Mouse (Mus musculus) liver, embryonic 14.5 days (tissue): Measurements from ENCODE around the gene Zfp61. TPM values are rescaled to one million over a fixed set of nuclear protein-coding genes. Genes with fewer than 3 reads are reported as not detected.

ENCODE experiments used
- ATAC-seq: fragments of 200-750 bp; cut with Nextera tagmentation; 2 replicates; pipeline ENCODE4 v1.8.0; 2017; ENCODE audit warnings: moderate number of reproducible peaks, mild to moderate bottlenecking, moderate library complexity; ENCODE audit not compliant: insufficient read depth
- DNase-seq, 3 experiments: peaks; one replicate each; pipeline ENCODE4 v3.0.0-alpha.2; 2012 to 2013; ENCODE audit warnings: low read depth in 3 of 3, low spot score in 3 of 3
- H3K27ac ChIP-seq: fragments of 300-500 bp; sonication (generic); 2 replicates; pipeline ENCODE4 v1.5.1; 2014; ENCODE audit warnings: moderate library complexity, mild to moderate bottlenecking, control low read depth, inconsistent platforms
- H3K27me3 ChIP-seq: fragments of 300-500 bp; sonication (generic); 2 replicates; pipeline ENCODE4 v1.6.1; 2014; ENCODE audit warnings: mild to moderate bottlenecking, low read length, moderate library complexity; ENCODE audit not compliant: control insufficient read depth, insufficient read depth
- H3K36me3 ChIP-seq: fragments of 300-500 bp; sonication (generic); replicated peaks from 2 replicates; pipeline ENCODE4 v1.6.1; 2014; ENCODE audit warnings: low read depth; ENCODE audit not compliant: control insufficient read depth, insufficient read depth
- H3K4me1 ChIP-seq, 2 experiments: fragments of 200-500 bp in 1 of 2; fragments of 300-500 bp in 1 of 2; sonication (generic) in 1 of 2; replicated peaks; 2 replicates each; pipeline ENCODE4 v1.6.1; 2012 to 2014; ENCODE audit warnings: antibody characterized with exemption in 1 of 2, inconsistent platforms in 1 of 2, low read length in 1 of 2; ENCODE audit not compliant: control insufficient read depth in 2 of 2, insufficient read depth in 2 of 2
- H3K4me2 ChIP-seq: fragments of 300-500 bp; sonication (generic); 2 replicates; pipeline ENCODE4 v1.6.1; 2014; ENCODE audit warnings: low read depth, mild to moderate bottlenecking, control low read depth, moderate library complexity
- H3K4me3 ChIP-seq, 2 experiments: fragments of 200-500 bp in 1 of 2; fragments of 300-500 bp in 1 of 2; sonication (generic) in 1 of 2; 2 replicates each; pipeline ENCODE4 v1.5.1; 2012 to 2014; ENCODE audit warnings: low read depth in 2 of 2, low read length in 2 of 2, mild to moderate bottlenecking in 2 of 2, control low read depth in 1 of 2, inconsistent platforms in 1 of 2, moderate library complexity in 1 of 2; ENCODE audit not compliant: insufficient read depth in 1 of 2
- H3K9ac ChIP-seq: fragments of 300-500 bp; sonication (generic); replicated peaks from 2 replicates; pipeline ENCODE4 v1.6.1; 2014; ENCODE audit warnings: mild to moderate bottlenecking, control low read depth, moderate library complexity
- H3K9me3 ChIP-seq: fragments of 300-500 bp; sonication (generic); 2 replicates; pipeline ENCODE4 v1.6.1; 2016; ENCODE audit warnings: low read length, mixed read lengths; ENCODE audit not compliant: control insufficient read depth
- CTCF ChIP-seq: IDR thresholded peaks from 2 replicates; pipeline ENCODE4 v1.5.1; 2016; ENCODE audit warnings: antibody characterized with exemption, low read depth, control low read depth
- EP300 ChIP-seq: IDR thresholded peaks from 2 replicates; pipeline ENCODE4 v1.6.1; 2016; ENCODE audit warnings: antibody characterized with exemption, low read depth
- WGBS: fragments of 180-500 bp; shearing (Covaris S2); extraction: QIAGEN DNeasy Blood & Tissue Kit; methylation state at CpG from one replicate; pipeline ENCODE4 v1.1.7; 2014; ENCODE audit not compliant: insufficient replicate concordance; 5-methylcytosine and 5-hydroxymethylcytosine counted together
- polyA plus RNA-seq, 2 experiments: library from polyadenylated mRNA; depleted of rRNA in 1 of 2; stranded (reverse) in 1 of 2; unstranded in 1 of 2; fragments of >200 nt; fragmentation: Nextera tagmentation in 1 of 2; extraction: Ambion mirVana in 1 of 2; gene quantifications; 2 replicates each; pipeline versions ENCODE4 v1.2.1 to v1.2.3; 2012 to 2014

The Zfp61 gene
- 2.3 and 2.6 TPM in 2 replicates for polyA plus RNA-seq (2012; rRNA removed)
- polyA plus RNA-seq (2014; fragmentation: Nextera tagmentation; extraction: Ambion mirVana) = 1.6 and 2.1 TPM in 2 replicates

- ATAC-seq (peak; percentile 66), DNase-seq (peak in 1 of 3 experiments; percentile 53)
- H3K4me2 ChIP-seq = peak within 1 kb of the TSS; percentile 82
- no peaks in the 10 kb centered on the region for H3K36me3 ChIP-seq
- TF ChIP-seq EP300 = no peak
- TF ChIP-seq CTCF = no peak
- H3K9ac ChIP-seq = peak within 1 kb of the TSS; percentile 5
- 2% methylated on average over 13 of the region's 13 CpGs for WGBS
- no peaks in the 10 kb centered on the region for H3K27me3 ChIP-seq
- H3K4me1 ChIP-seq = peaks cover 6% of the 10 kb centered on the region in 2 experiments
- no peaks in the 10 kb centered on the region for H3K9me3 ChIP-seq
- H3K4me3 ChIP-seq = peak within 1 kb of the TSS; percentile 42 to 63; a peak in 3 of 4 replicates
- no peak within 1 kb of the TSS for H3K27ac ChIP-seq
Measured at GRCm38 (mm10) chr7:24300771-24301282, at the start of gene Zfp61. Gene Zfp61, minus strand, starts transcription at chr7:24301232.

DNA sequence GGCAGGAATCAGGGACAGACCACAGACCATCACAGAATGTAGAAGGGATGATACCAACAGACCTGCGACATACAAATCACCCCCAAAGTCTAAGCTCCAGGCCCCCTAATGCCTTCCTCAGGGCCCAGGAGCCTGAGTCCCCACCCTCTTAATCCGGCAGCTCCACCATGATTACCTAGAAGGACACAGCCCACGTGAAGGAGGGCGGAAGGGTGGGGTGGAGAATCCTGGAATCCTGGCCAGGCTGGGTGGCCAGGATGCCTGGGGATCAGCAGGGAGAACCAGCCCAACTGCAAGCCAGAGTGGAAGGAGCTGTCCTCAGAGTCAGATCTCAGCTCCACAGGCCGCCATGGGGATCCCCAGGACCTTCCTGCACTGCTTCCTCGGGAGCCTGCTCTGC is 47.9 kb upstream of the Zfp61 start, which contains the start of gene Lypd5:
Gene Lypd5 (plus strand): TSS at position 301 of the 400 bp plus-strand sequence.
- ATAC-seq (no peak), DNase-seq (no peak)
- H3K4me3 ChIP-seq = no peak within 1 kb of the TSS
- no peak within 1 kb of the TSS for H3K9ac ChIP-seq
- H3K27me3 ChIP-seq = no peaks in the 10 kb centered on the region
- TF ChIP-seq EP300 (no peak), CTCF (no peak)
- no peak within 1 kb of the TSS for H3K4me2 ChIP-seq
- H3K9me3 ChIP-seq = no peaks in the 10 kb centered on the region
- WGBS = 30% methylated on average over 6 of the region's 6 CpGs
- H3K4me1 ChIP-seq = no peaks in the 10 kb centered on the region
- no peak within 1 kb of the TSS for H3K27ac ChIP-seq
- no peaks in the 10 kb centered on the region for H3K36me3 ChIP-seq

- H3K27ac ChIP-seq = no peak overlapping the region
- H3K9me3 ChIP-seq = no peaks in the 10 kb centered on the region
- DNase-seq (no peak), ATAC-seq (no peak)
- H3K4me1 ChIP-seq = no peaks in the 10 kb centered on the region
- no peak for TF ChIP-seq EP300
- peak; percentile 58 for TF ChIP-seq CTCF
- no peak overlapping the region for H3K9ac ChIP-seq
- H3K36me3 ChIP-seq = no peaks in the 10 kb centered on the region
- H3K4me3 ChIP-seq = no peak overlapping the region
- no peaks in the 10 kb centered on the region for H3K27me3 ChIP-seq
- WGBS = 45% methylated on average over 5 of the region's 5 CpGs
- H3K4me2 ChIP-seq = no peak overlapping the region
Measured at GRCm38 (mm10) chr7:24346444-24346843, 45.4 kb upstream of the Zfp61 start.

DNA sequence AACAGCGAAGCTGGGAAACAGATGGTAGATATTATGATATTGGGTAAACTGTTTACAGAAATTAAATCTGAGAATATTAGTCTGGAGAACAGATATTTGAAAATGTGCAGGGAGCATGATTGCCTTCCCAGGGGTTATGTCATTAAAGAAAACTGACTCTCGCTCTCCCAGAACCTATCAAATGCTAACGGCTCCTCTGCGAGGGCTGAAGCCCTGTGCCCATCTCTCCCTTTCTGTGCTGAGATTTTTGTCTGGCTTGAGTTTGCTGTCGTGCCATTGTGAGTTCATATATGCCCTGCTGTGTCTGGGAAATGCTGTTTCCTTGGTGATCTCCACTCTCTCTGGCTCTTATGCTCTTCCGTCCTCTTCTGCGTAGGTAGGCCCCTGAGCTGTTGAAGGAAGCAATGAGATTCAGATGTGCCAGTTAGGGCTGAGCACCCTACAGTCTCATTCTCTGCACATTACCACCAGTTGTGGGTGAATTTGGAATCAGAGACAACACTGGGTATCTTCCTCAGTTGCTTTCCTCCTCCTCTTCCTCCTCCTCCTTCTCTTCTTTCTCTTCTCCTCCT is 42.8 kb upstream of the Zfp61 start:
- Histone ChIP-seq H3K4me1 (no peaks in the 10 kb centered on the region), H3K9me3 (no peaks in the 10 kb centered on the region), H3K27me3 (no peaks in the 10 kb centered on the region), H3K4me2 (no peak overlapping the region), H3K4me3 (no peak overlapping the region), H3K9ac (no peak overlapping the region), H3K36me3 (no peaks in the 10 kb centered on the region), H3K27ac (no peak overlapping the region)
- ATAC-seq = no peak
- no peak for DNase-seq
- TF ChIP-seq EP300 (no peak), CTCF (no peak)
- WGBS = 50% methylated on average over 7 of the region's 7 CpGs

GRCm38 (mm10) chr7:24338241-24338640 is 37.2 kb upstream of the Zfp61 start:
- no peak for TF ChIP-seq EP300
- peak; percentile 44 for TF ChIP-seq CTCF
- 31% methylated on average over 2 of the region's 2 CpGs for WGBS
- Histone ChIP-seq H3K9me3 (no peaks in the 10 kb centered on the region), H3K36me3 (no peaks in the 10 kb centered on the region), H3K27ac (no peak overlapping the region), H3K4me2 (no peak overlapping the region), H3K9ac (no peak overlapping the region), H3K4me3 (no peak overlapping the region), H3K27me3 (peaks cover 10% of the 10 kb centered on the region), H3K4me1 (no peaks in the 10 kb centered on the region)
- ATAC-seq (no peak), DNase-seq (no peak)
